13 mouse cellular contexts compared by ENCODE assay signal in the genomic region with DNA sequence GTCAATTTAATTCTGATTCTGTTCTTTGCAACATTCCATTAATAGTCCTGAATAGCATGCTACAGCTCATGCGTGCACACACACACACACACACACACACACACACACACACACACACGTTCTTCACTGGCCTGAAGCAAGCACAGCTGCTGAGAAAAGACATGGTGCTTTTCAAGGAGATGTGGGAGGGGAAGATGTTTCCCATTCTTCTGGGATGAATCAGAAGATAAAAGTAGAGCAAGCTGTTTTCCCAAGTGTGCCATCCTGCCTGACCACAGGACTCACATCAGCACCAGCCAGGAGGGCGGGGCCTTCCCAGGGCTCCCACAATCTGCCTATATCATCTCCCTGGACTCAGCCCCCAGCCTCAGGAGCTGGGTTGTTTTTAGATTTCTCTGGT. TPM values are rescaled to one million over a fixed set of nuclear protein-coding genes. Genes with fewer than 3 reads are reported as not detected.
A peak's percentile ranks its signal among the peaks of the same experiment; 100 is the strongest.
DNase-seq lines count a peak whose midpoint lies in the region; ATAC-seq lines count a peak whose summit lies in the region.
"Had no signal": no experiment of that assay in that cellular context is flagged by ENCODE, and none has a peak within 500 bp of the region (broad histone marks: within the 10 kb centered on the region; RNA-seq: fewer than 3 reads in every experiment).

No protein-coding gene starts in this region.

- H3K4me3 ChIP-seq in embryonic facial prominence, embryonic 14.5 days (ENCODE audit: low read depth, low read length): no peak overlapping the region
- no peak overlapping the region for H3K4me3 ChIP-seq in embryonic facial prominence, embryonic 10.5 days
- H3K4me3 ChIP-seq in stomach, embryonic 16.5 days (replicated peaks; ENCODE audit: low read length): no peak overlapping the region
- H3K4me3 ChIP-seq: heart, embryonic 10.5 days; hindbrain, embryonic 15.5 days; layer of hippocampus, adult 2 months; midbrain, embryonic 13.5 days had no signal

- no peak; the same call in 1 of the 2 replicates for ATAC-seq in embryonic facial prominence, embryonic 14.5 days (ENCODE audit: low read depth)
- ATAC-seq in stomach, embryonic 16.5 days (ENCODE audit: insufficient read depth, low FRiP score): peak; percentile 27; the same call in 1 of the 2 replicates
- ATAC-seq: midbrain, embryonic 13.5 days had no signal

- 74% methylated on average over 3 of the region's 3 CpGs for WGBS in embryonic facial prominence, embryonic 14.5 days
- WGBS in embryonic facial prominence, embryonic 10.5 days: 86% methylated on average over 3 of the region's 3 CpGs
- 69% methylated on average over 3 of the region's 3 CpGs for WGBS in stomach, embryonic 16.5 days

- DNase-seq in embryonic facial prominence, embryonic 14.5 days (ENCODE audit: low spot score): peak; percentile 53
- no peak for DNase-seq in embryonic facial prominence, embryonic 10.5 days (ENCODE audit: low spot score)
- DNase-seq in lung, postnatal 25 days (ENCODE audit: low spot score): peak; percentile 43
- no peak for DNase-seq in lung, postnatal 4 days
- peak; percentile 82 for DNase-seq in brain, adult 2 months (ENCODE audit: low read depth, low spot score)
- no peak for DNase-seq in layer of hippocampus, adult 9-10 months (ENCODE audit: low spot score)
- DNase-seq in urinary bladder, adult 2 months (ENCODE audit: low spot score): no peak
- DNase-seq: cerebellum, postnatal 36 days had no signal

- H3K36me3 ChIP-seq in embryonic facial prominence, embryonic 14.5 days (ENCODE audit: control insufficient read depth, insufficient read depth, low read length): no peaks in the 10 kb centered on the region
- no peaks in the 10 kb centered on the region for H3K36me3 ChIP-seq in embryonic facial prominence, embryonic 10.5 days (replicated peaks)
- no peaks in the 10 kb centered on the region for H3K36me3 ChIP-seq in stomach, embryonic 16.5 days (ENCODE audit: control insufficient read depth, insufficient read depth, low read length)
- H3K36me3 ChIP-seq: heart, embryonic 10.5 days; hindbrain, embryonic 15.5 days; midbrain, embryonic 13.5 days had no signal

- H3K9ac ChIP-seq in embryonic facial prominence, embryonic 14.5 days (ENCODE audit: low read depth, low read length): no peak overlapping the region
- H3K9ac ChIP-seq in stomach, embryonic 16.5 days (ENCODE audit: low read length): no peak overlapping the region
- H3K9ac ChIP-seq: hindbrain, embryonic 15.5 days; midbrain, embryonic 13.5 days had no signal

- H3K27ac ChIP-seq in embryonic facial prominence, embryonic 14.5 days (replicated peaks; ENCODE audit: low read depth, low read length): no peak overlapping the region
- H3K27ac ChIP-seq in embryonic facial prominence, embryonic 10.5 days (replicated peaks): no peak overlapping the region
- H3K27ac ChIP-seq in stomach, embryonic 16.5 days (ENCODE audit: low read length): no peak overlapping the region
- H3K27ac ChIP-seq: heart, embryonic 10.5 days; hindbrain, embryonic 15.5 days; layer of hippocampus, adult 2 months; midbrain, embryonic 13.5 days had no signal

- peaks cover 6% of the 10 kb centered on the region; the same call in 1 of the 2 replicates for H3K4me1 ChIP-seq in embryonic facial prominence, embryonic 14.5 days (ENCODE audit: control insufficient read depth, insufficient read depth, low read length)
- H3K4me1 ChIP-seq in embryonic facial prominence, embryonic 10.5 days: peaks cover 11% of the 10 kb centered on the region
- no peaks in the 10 kb centered on the region for H3K4me1 ChIP-seq in stomach, embryonic 16.5 days (ENCODE audit: control insufficient read depth, insufficient read depth, low read length)
- H3K4me1 ChIP-seq: hindbrain, embryonic 15.5 days had no signal

- no peak overlapping the region for H3K4me2 ChIP-seq in embryonic facial prominence, embryonic 14.5 days (ENCODE audit: low read depth, low read length)
- H3K4me2 ChIP-seq in stomach, embryonic 16.5 days (ENCODE audit: low read depth, low read length): no peak overlapping the region
- H3K4me2 ChIP-seq: hindbrain, embryonic 15.5 days; midbrain, embryonic 13.5 days had no signal

- no peaks in the 10 kb centered on the region for H3K27me3 ChIP-seq in embryonic facial prominence, embryonic 14.5 days (replicated peaks; ENCODE audit: control insufficient read depth, insufficient read depth, low read length)
- H3K27me3 ChIP-seq in embryonic facial prominence, embryonic 10.5 days (replicated peaks; ENCODE audit: low read depth, poor library complexity, severe bottlenecking): no peaks in the 10 kb centered on the region
- no peaks in the 10 kb centered on the region for H3K27me3 ChIP-seq in stomach, embryonic 16.5 days (ENCODE audit: control insufficient read depth, insufficient read depth, low read length)
- H3K27me3 ChIP-seq: hindbrain, embryonic 15.5 days; midbrain, embryonic 13.5 days had no signal

- H3K9me3 ChIP-seq in embryonic facial prominence, embryonic 14.5 days (ENCODE audit: control insufficient read depth, low read length): no peaks in the 10 kb centered on the region
- no peaks in the 10 kb centered on the region for H3K9me3 ChIP-seq in embryonic facial prominence, embryonic 10.5 days
- H3K9me3 ChIP-seq in stomach, embryonic 16.5 days (replicated peaks; ENCODE audit: control insufficient read depth, low read length): no peaks in the 10 kb centered on the region
- H3K9me3 ChIP-seq: heart, embryonic 10.5 days; hindbrain, embryonic 15.5 days; midbrain, embryonic 13.5 days had no signal

RNA-seq across cellular contexts. Expression of a gene that starts 35.9 kb away (rescaled TPM):
- 46.9 and 55.5 TPM in 2 replicates for polyA plus RNA-seq in embryonic facial prominence, embryonic 14.5 days (2014; fragmentation: Nextera tagmentation; extraction: Ambion mirVana)
- polyA plus RNA-seq in embryonic facial prominence, embryonic 10.5 days (2016; fragmentation: Nextera tagmentation; extraction: Ambion mirVana): 56.5 and 59.5 TPM in 2 replicates
- 23.6 and 26.4 TPM in 2 replicates for polyA plus RNA-seq in stomach, embryonic 16.5 days (2015; fragmentation: Nextera tagmentation; extraction: Ambion mirVana)
- polyA plus RNA-seq in urinary bladder, adult 2 months (2012; rRNA removed): 17.6 and 22.5 TPM in 2 replicates

RNA-seq across cellular contexts. Expression of a gene that starts 41.1 kb away (rescaled TPM):
- polyA plus RNA-seq in embryonic facial prominence, embryonic 14.5 days (2014; fragmentation: Nextera tagmentation; extraction: Ambion mirVana): 88.9 and 101 TPM in 2 replicates
- polyA plus RNA-seq in embryonic facial prominence, embryonic 10.5 days (2016; fragmentation: Nextera tagmentation; extraction: Ambion mirVana): 97.3 and 115 TPM in 2 replicates
- polyA plus RNA-seq in stomach, embryonic 16.5 days (2015; fragmentation: Nextera tagmentation; extraction: Ambion mirVana): 94.2 and 103 TPM in 2 replicates
- polyA plus RNA-seq in urinary bladder, adult 2 months (2012; rRNA removed): 47.8 and 57.6 TPM in 2 replicates

Comparison
In these comparisons a context has a peak if more than half of its experiments do, and no peak if none do; other contexts are left out.
1. DNase-seq: peak in embryonic facial prominence, embryonic 14.5 days (single experiment), lung, postnatal 25 days (single experiment) and brain, adult 2 months (single experiment); none in embryonic facial prominence, embryonic 10.5 days (single experiment), lung, postnatal 4 days (0 of 2), layer of hippocampus, adult 9-10 months (single experiment) and urinary bladder, adult 2 months (single experiment).